Mouse (Mus musculus): ENCODE data around the gene Lct. TPM values are rescaled to one million over a fixed set of nuclear protein-coding genes. Genes with fewer than 3 reads are reported as not detected.

Lct gene
- 0.06 and 0.10 TPM in 2 replicates for polyA plus RNA-seq (2014; fragmentation: Nextera tagmentation; extraction: Ambion mirVana)

DNA sequence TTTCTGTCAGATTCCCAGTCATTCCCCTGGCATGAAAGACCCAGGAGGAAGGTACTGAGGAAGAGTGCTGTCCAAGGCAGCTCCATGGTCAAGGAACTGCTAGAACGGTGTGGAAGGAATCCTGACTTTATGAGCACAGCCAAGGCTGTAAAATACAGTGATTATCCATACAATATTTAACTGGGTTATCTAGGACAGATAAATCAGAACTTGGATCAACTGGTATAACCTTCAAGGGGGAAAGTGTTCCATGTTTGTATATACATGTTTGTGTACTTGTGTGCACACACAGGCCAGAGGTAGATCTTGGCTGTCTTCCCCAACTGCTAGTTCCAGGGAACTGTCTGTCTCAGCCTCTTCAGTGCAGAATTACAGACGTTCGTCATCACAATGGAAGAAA is at the start of gene Lct:
Gene Lct (minus strand): TSS at position 101 of the 400 bp plus-strand sequence.
- DNase-seq (ENCODE audit: low spot score) (no peak), ATAC-seq (replicated peaks; ENCODE audit: low FRiP score) (no peak)
- H3K9me3 ChIP-seq (ENCODE audit: control insufficient read depth, low read length), result no peaks in the 10 kb centered on the region
- H3K36me3 ChIP-seq (ENCODE audit: control insufficient read depth, insufficient read depth, low read length), result peaks cover 35% of the 10 kb centered on the region
- no peak within 1 kb of the TSS for H3K4me2 ChIP-seq
- no peaks in the 10 kb centered on the region for H3K27me3 ChIP-seq (replicated peaks; ENCODE audit: control insufficient read depth, insufficient read depth, low read length)
- H3K27ac ChIP-seq (ENCODE audit: low read depth, low read length), result no peak within 1 kb of the TSS
- no peak within 1 kb of the TSS for H3K4me3 ChIP-seq (ENCODE audit: low read depth, low read length)
- no peak within 1 kb of the TSS for H3K9ac ChIP-seq (ENCODE audit: low read depth, low read length)
- 88% methylated on average over 3 of the region's 3 CpGs for WGBS
- H3K4me1 ChIP-seq (replicated peaks; ENCODE audit: control insufficient read depth, insufficient read depth, low read length), result peaks cover 10% of the 10 kb centered on the region; the same call in 1 of the 2 replicates

GRCm38 (mm10) chr1:128376841-128377240 is 48.7 kb upstream of the Lct start:
- DNase-seq (ENCODE audit: low spot score) (no peak), ATAC-seq (replicated peaks; ENCODE audit: low FRiP score) (no peak)
- Histone ChIP-seq H3K27ac (ENCODE audit: low read depth, low read length) (no peak overlapping the region), H3K36me3 (ENCODE audit: control insufficient read depth, insufficient read depth, low read length) (peaks cover 18% of the 10 kb centered on the region), H3K4me2 (no peak overlapping the region), H3K9me3 (ENCODE audit: control insufficient read depth, low read length) (no peaks in the 10 kb centered on the region), H3K4me3 (ENCODE audit: low read depth, low read length) (no peak overlapping the region), H3K27me3 (replicated peaks; ENCODE audit: control insufficient read depth, insufficient read depth, low read length) (no peaks in the 10 kb centered on the region), H3K4me1 (replicated peaks; ENCODE audit: control insufficient read depth, insufficient read depth, low read length) (no peaks in the 10 kb centered on the region), H3K9ac (ENCODE audit: low read depth, low read length) (no peak overlapping the region)
- 90% methylated on average over 4 of the region's 4 CpGs for WGBS

DNA sequence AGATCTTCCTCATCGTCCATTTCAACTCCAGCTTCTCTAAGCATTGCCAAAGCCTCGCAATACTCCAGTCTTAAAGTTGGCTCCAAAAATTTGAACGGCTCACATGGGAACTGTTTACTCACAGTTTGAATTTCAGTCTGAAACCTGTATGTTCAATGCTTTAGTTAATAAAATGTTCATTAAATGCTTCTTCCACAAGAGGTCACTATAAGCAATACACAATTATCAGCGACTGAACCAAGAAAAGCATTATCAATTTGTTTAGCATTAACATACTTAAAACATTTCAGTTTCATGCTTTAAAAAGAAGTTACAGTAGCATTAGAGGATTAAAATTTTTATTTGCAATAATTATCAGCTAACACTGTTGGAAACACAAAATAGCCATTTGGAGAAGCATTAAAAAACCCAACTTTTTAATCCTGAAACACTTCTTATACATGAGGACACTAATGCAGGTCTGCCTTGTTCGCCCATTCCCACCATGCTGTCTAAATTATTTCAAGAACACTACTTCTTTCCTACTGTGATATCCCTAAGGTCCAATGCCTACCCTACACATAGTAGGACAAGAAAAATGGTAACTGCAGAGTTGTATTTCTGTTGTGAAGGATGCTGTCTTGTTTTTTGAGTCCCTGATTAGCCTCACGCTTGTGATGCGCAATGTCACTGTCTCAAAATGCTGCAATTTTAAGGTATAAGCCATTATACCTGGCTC is 44.2 kb upstream of the Lct start:
- WGBS, result 86% methylated on average over 7 of the region's 7 CpGs
- Histone ChIP-seq H3K9me3 (ENCODE audit: control insufficient read depth, low read length) (no peaks in the 10 kb centered on the region), H3K4me2 (no peak overlapping the region), H3K9ac (ENCODE audit: low read depth, low read length) (no peak overlapping the region), H3K27me3 (replicated peaks; ENCODE audit: control insufficient read depth, insufficient read depth, low read length) (no peaks in the 10 kb centered on the region), H3K4me3 (ENCODE audit: low read depth, low read length) (no peak overlapping the region), H3K4me1 (replicated peaks; ENCODE audit: control insufficient read depth, insufficient read depth, low read length) (no peaks in the 10 kb centered on the region), H3K27ac (ENCODE audit: low read depth, low read length) (no peak overlapping the region), H3K36me3 (ENCODE audit: control insufficient read depth, insufficient read depth, low read length) (peaks cover 17% of the 10 kb centered on the region)
- DNase-seq (ENCODE audit: low spot score), result no peak
- no peak for ATAC-seq (replicated peaks; ENCODE audit: low FRiP score)

DNA sequence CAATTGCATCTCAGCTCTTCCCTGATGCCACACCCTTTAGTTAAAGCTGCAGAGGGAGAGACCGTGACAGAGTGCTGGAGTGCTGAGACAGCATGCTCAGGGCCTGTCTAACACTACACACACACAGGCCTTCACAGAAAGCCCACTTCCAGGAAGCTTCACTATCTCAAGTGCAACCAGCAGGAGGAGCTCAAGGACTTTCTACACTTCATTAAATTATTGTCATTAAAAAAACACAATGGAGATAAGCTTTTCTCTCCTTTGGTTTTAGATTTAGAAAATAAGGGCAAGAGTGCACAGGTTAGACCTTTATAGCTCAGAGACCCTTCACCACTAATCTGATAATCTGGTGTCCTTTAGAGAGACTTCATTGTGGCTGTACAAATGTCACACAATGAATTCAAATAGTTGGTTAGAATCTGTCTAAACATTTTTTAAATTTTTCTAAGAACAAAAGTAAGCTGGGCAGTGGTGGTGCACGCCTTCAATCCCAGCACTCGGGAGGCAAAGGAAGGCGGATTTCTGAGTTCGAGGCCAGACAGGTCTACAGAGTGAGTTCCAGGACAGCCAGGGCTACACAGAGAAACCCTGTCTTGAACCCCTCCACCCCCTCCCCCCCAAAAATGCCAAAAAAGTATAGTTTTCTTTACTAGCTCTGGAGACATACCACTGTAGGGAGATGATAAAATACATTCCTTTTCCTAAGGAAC is 40.8 kb upstream of the Lct start:
- H3K27ac ChIP-seq (ENCODE audit: low read depth, low read length), result no peak overlapping the region
- WGBS, result 81% methylated on average over 5 of the region's 5 CpGs
- DNase-seq (ENCODE audit: low spot score) (no peak), ATAC-seq (replicated peaks; ENCODE audit: low FRiP score) (no peak; the same call in 1 of the 2 replicates)
- H3K4me2 ChIP-seq, result no peak overlapping the region
- H3K4me3 ChIP-seq (ENCODE audit: low read depth, low read length), result no peak overlapping the region
- no peaks in the 10 kb centered on the region for H3K4me1 ChIP-seq (replicated peaks; ENCODE audit: control insufficient read depth, insufficient read depth, low read length)
- H3K27me3 ChIP-seq (replicated peaks; ENCODE audit: control insufficient read depth, insufficient read depth, low read length), result no peaks in the 10 kb centered on the region
- H3K36me3 ChIP-seq (ENCODE audit: control insufficient read depth, insufficient read depth, low read length), result peaks cover 17% of the 10 kb centered on the region
- H3K9ac ChIP-seq (ENCODE audit: low read depth, low read length), result no peak overlapping the region
- H3K9me3 ChIP-seq (ENCODE audit: control insufficient read depth, low read length), result no peaks in the 10 kb centered on the region

GRCm38 (mm10) chr1:128360601-128361000 is 32.5 kb upstream of the Lct start:
- H3K27me3 ChIP-seq (replicated peaks; ENCODE audit: control insufficient read depth, insufficient read depth, low read length), result no peaks in the 10 kb centered on the region
- 75% methylated on average over 2 of the region's 2 CpGs for WGBS
- H3K4me1 ChIP-seq (replicated peaks; ENCODE audit: control insufficient read depth, insufficient read depth, low read length), result peaks cover 7% of the 10 kb centered on the region
- no peak for ATAC-seq (replicated peaks; ENCODE audit: low FRiP score)
- no peak for DNase-seq (ENCODE audit: low spot score)
- no peak overlapping the region for H3K9ac ChIP-seq (ENCODE audit: low read depth, low read length)
- H3K9me3 ChIP-seq (ENCODE audit: control insufficient read depth, low read length), result no peaks in the 10 kb centered on the region
- no peak overlapping the region for H3K4me2 ChIP-seq
- 0 out of 2 replicates have a peak overlapping the region, but pooled peaks have one; percentile 70 for H3K27ac ChIP-seq (ENCODE audit: low read depth, low read length)
- H3K4me3 ChIP-seq (ENCODE audit: low read depth, low read length), result no peak overlapping the region
- H3K36me3 ChIP-seq (ENCODE audit: control insufficient read depth, insufficient read depth, low read length), result peaks cover 25% of the 10 kb centered on the region

DNA sequence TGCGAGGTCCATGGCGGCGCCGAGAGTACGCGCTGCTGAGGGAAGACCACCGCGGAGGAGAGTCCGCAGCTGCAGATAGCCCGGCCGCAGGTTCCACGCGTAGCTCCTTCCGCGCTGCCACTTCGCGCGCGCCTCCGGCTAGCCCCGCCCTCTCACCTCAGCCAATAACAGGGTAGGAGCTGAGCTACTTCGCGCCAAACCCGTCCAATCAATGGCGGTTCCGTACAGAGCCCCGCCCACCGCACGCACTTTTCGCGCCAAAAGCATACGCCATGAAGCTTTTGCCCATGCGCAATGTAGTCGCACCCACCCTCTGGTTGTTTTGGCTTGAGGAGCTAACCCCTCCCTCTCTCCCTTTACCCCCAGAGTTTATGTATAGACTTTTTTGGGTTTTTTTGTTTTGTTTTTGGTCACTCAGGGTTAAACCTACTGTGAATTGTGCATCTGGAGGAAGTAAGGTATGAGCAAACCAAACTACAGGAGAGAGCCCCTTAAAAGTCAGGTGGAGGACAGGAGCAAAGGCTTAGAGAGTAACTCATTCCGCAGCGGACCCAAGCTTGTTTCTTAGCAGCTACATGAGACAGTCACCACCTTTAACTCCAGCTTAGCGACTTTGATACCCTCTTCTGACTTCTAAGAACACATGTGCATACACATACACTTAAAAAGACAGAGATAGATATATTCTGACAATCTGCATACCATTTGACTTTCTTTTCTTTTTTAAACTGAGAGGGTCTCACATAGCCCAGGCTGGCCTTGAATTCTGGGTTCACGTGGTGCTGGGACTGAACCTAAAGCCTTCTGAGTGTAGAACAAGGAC is 31.6 kb upstream of the Lct start, which contains the start of gene Mcm6:
Gene Mcm6 (minus strand): TSS at position 111 of the 823 bp plus-strand sequence.
- ATAC-seq (replicated peaks; ENCODE audit: low FRiP score) (peak; percentile 95), DNase-seq (ENCODE audit: low spot score) (peak; percentile 92)
- peaks cover 26% of the 10 kb centered on the region for H3K36me3 ChIP-seq (ENCODE audit: control insufficient read depth, insufficient read depth, low read length)
- H3K4me2 ChIP-seq, result peak within 1 kb of the TSS; percentile 89
- peak within 1 kb of the TSS; percentile 86 for H3K4me3 ChIP-seq (ENCODE audit: low read depth, low read length)
- H3K9ac ChIP-seq (ENCODE audit: low read depth, low read length), result peak within 1 kb of the TSS; percentile 94
- H3K27me3 ChIP-seq (replicated peaks; ENCODE audit: control insufficient read depth, insufficient read depth, low read length), result no peaks in the 10 kb centered on the region
- H3K27ac ChIP-seq (ENCODE audit: low read depth, low read length), result peak within 1 kb of the TSS; percentile 87
- no peaks in the 10 kb centered on the region for H3K9me3 ChIP-seq (ENCODE audit: control insufficient read depth, low read length)
- peaks cover 7% of the 10 kb centered on the region for H3K4me1 ChIP-seq (replicated peaks; ENCODE audit: control insufficient read depth, insufficient read depth, low read length)
- WGBS, result 3% methylated on average over 38 of the region's 38 CpGs

DNA sequence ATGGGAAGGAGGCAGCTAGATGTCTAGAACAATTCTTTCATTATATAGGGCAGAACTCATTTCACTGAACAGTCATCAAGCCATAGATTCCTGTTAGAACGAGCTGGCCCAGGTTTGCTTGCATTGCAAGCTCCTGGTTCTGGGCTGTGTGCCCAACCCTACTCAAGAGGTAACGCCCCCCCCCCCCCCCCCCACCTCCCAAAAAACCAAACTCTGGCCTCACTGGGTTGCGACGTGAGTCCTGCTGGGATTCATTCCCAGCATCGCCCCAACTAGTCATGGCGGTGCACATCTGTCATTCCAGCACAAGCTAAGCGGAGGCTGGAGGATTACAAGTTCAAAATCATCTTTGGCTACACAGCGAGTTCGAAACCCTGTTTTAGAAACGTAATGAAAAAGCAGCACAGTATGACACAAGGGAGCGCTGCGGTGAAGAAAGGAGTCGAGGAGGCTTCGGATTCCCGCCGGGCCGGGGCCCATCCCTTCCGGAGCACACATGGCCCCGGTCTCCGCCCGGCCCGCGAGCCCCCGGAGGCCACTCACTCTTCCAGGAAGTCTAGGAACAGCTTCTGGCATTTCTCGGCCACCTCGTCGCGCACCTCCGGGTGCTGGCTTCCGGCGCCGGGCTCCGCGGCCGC is 30.9 kb upstream of the Lct start:
- Histone ChIP-seq H3K27ac (ENCODE audit: low read depth, low read length) (peak overlapping the region; percentile 87), H3K27me3 (replicated peaks; ENCODE audit: control insufficient read depth, insufficient read depth, low read length) (no peaks in the 10 kb centered on the region), H3K9me3 (ENCODE audit: control insufficient read depth, low read length) (no peaks in the 10 kb centered on the region), H3K9ac (ENCODE audit: low read depth, low read length) (peak overlapping the region; percentile 94), H3K4me2 (peak overlapping the region; percentile 89), H3K4me1 (replicated peaks; ENCODE audit: control insufficient read depth, insufficient read depth, low read length) (peaks cover 7% of the 10 kb centered on the region), H3K36me3 (ENCODE audit: control insufficient read depth, insufficient read depth, low read length) (peaks cover 23% of the 10 kb centered on the region), H3K4me3 (ENCODE audit: low read depth, low read length) (peak overlapping the region; percentile 86)
- ATAC-seq (replicated peaks; ENCODE audit: low FRiP score) (peak; percentile 70), DNase-seq (ENCODE audit: low spot score) (no peak)
- WGBS, result under 1% methylated on average over 35 of the region's 35 CpGs

DNA sequence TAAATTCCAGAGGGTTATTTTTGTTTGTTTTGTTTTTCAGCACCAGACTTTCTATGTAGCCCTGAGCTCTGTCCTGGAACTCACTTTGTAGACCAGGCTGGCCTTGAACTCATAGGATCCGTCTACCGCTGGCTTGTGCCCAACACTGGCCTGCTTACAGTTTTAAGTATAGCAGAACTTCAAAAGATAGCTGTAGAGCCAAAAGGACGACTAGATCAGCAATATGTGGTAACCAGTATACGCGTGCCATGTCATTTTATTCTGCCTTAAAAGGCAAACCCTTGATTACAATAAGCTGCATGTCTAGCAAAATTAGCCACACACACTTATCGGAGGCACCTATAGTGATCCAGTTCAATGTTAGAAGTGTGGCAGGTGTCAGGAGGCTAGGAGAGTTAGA is 30.2 kb upstream of the Lct start:
- Histone ChIP-seq H3K4me1 (replicated peaks; ENCODE audit: control insufficient read depth, insufficient read depth, low read length) (peaks cover 7% of the 10 kb centered on the region), H3K27ac (ENCODE audit: low read depth, low read length) (0 out of 2 replicates have a peak overlapping the region, but pooled peaks have one; percentile 46), H3K36me3 (ENCODE audit: control insufficient read depth, insufficient read depth, low read length) (peaks cover 29% of the 10 kb centered on the region)

More for the DNA sequence above, 30.2 kb upstream of the Lct start:
- Histone ChIP-seq H3K27me3 (replicated peaks; ENCODE audit: control insufficient read depth, insufficient read depth, low read length) (no peaks in the 10 kb centered on the region), H3K9ac (ENCODE audit: low read depth, low read length) (peak overlapping the region; percentile 94), H3K9me3 (ENCODE audit: control insufficient read depth, low read length) (no peaks in the 10 kb centered on the region), H3K4me2 (peak overlapping the region; percentile 89), H3K4me3 (ENCODE audit: low read depth, low read length) (peak overlapping the region; percentile 86)
- ATAC-seq (replicated peaks; ENCODE audit: low FRiP score) (no peak), DNase-seq (ENCODE audit: low spot score) (no peak)
- WGBS, result 58% methylated on average over 6 of the region's 6 CpGs

All from liver, embryonic 11.5 days (tissue).